Mouse (Mus musculus) brain, adult 10 weeks (tissue): ENCODE results near the gene Lama4. TPM values are rescaled to one million over a fixed set of nuclear protein-coding genes. Genes with fewer than 3 reads are reported as not detected.

Experiments used
- polyA plus RNA-seq: library from polyadenylated mRNA; stranded (reverse); fragments of 350-450 nt; fragmentation: Illumina TruSeq; extraction: RNeasy Lipid Tissue Mini Kit (QIAGEN cat#74804); gene quantifications from one replicate; pipeline ENCODE4 v1.2.3, GENCODE M21; 2015; ENCODE audit warnings: low read depth, low replicate concordance

Gene Lama4
- polyA plus RNA-seq: 2.9 TPM

GRCm38 (mm10) chr10:38965075-38965781, at the start of gene Lama4:
Gene Lama4, plus strand, starts transcription at chr10:38965515.

GRCm38 (mm10) chr10:39133462-39134310, 168.4 kb downstream of the Lama4 start, which contains the start of the genes Fam229b and Tube1:
Gene Fam229b, minus strand, starts transcription at chr10:39133914.
Gene Tube1, plus strand, starts transcription at chr10:39133976.

Other genes with a start within 250 kb of the Lama4 start
- gene Rfpl4b, start 143.7 kb upstream of the Lama4 start, polyA plus RNA-seq: not detected
- gene Fam229b, start 168.4 kb downstream of the Lama4 start, polyA plus RNA-seq: 32.2 TPM
- gene Tube1, start 168.5 kb downstream of the Lama4 start, polyA plus RNA-seq: 2.7 TPM
- not detected for gene Ccn6, start 198.3 kb downstream of the Lama4 start, polyA plus RNA-seq